Mouse (Mus musculus) embryonic facial prominence, embryonic 14.5 days (tissue): ENCODE data around the gene Crabp1. TPM values are rescaled to one million over a fixed set of nuclear protein-coding genes. Genes with fewer than 3 reads are reported as not detected.

ENCODE experiments used
- ATAC-seq: fragments of 200-750 bp; cut with Nextera tagmentation; 2 replicates; pipeline ENCODE4 v1.8.0; 2017; ENCODE audit warnings: low read depth, moderate number of reproducible peaks, moderate TSS enrichment
- DNase-seq: peaks from one replicate; pipeline ENCODE4 v3.0.0-alpha.2; 2015; ENCODE audit warnings: low spot score
- H3K27ac ChIP-seq: fragments of 300-500 bp; sonication (generic); replicated peaks from 2 replicates; pipeline ENCODE4 v1.5.1; 2014; ENCODE audit warnings: low read depth, mild to moderate bottlenecking, low read length, moderate library complexity
- H3K27me3 ChIP-seq: fragments of 300-500 bp; sonication (generic); replicated peaks from 2 replicates; pipeline ENCODE4 v1.6.1; 2014; ENCODE audit warnings: low read length; ENCODE audit not compliant: control insufficient read depth, insufficient read depth
- H3K36me3 ChIP-seq: fragments of 300-500 bp; sonication (generic); 2 replicates; pipeline ENCODE4 v1.6.1; 2014; ENCODE audit warnings: low read length, mixed read lengths; ENCODE audit not compliant: control insufficient read depth, insufficient read depth
- H3K4me1 ChIP-seq: fragments of 300-500 bp; sonication (generic); 2 replicates; pipeline ENCODE4 v1.6.1; 2014; ENCODE audit warnings: antibody characterized with exemption, low read length; ENCODE audit not compliant: control insufficient read depth, insufficient read depth
- H3K4me2 ChIP-seq: fragments of 300-500 bp; sonication (generic); 2 replicates; pipeline ENCODE4 v1.6.1; 2014; ENCODE audit warnings: low read depth, mild to moderate bottlenecking, low read length, moderate library complexity, mixed read lengths
- H3K4me3 ChIP-seq: fragments of 300-500 bp; sonication (generic); 2 replicates; pipeline ENCODE4 v1.5.1; 2014; ENCODE audit warnings: low read depth, mild to moderate bottlenecking, low read length
- H3K9ac ChIP-seq: fragments of 300-500 bp; sonication (generic); 2 replicates; pipeline ENCODE4 v1.6.1; 2014; ENCODE audit warnings: low read depth, mild to moderate bottlenecking, low read length, moderate library complexity, mixed read lengths
- H3K9me3 ChIP-seq: fragments of 300-500 bp; sonication (generic); 2 replicates; pipeline ENCODE4 v1.6.1; 2016; ENCODE audit warnings: low read length; ENCODE audit not compliant: control insufficient read depth
- WGBS: fragments of 180-500 bp; shearing (Covaris S2); extraction: QIAGEN DNeasy Blood & Tissue Kit; methylation state at CpG from one replicate; pipeline ENCODE4 v1.1.7; 2014; 5-methylcytosine and 5-hydroxymethylcytosine counted together
- polyA plus RNA-seq: library from polyadenylated mRNA; unstranded; fragments of >200 nt; fragmentation: Nextera tagmentation; extraction: Ambion mirVana; gene quantifications from 2 replicates; pipeline ENCODE4 v1.2.1, GENCODE M21; 2014

Gene Crabp1
- polyA plus RNA-seq, 1 experiment from 2014 or later: 389 TPM

DNA sequence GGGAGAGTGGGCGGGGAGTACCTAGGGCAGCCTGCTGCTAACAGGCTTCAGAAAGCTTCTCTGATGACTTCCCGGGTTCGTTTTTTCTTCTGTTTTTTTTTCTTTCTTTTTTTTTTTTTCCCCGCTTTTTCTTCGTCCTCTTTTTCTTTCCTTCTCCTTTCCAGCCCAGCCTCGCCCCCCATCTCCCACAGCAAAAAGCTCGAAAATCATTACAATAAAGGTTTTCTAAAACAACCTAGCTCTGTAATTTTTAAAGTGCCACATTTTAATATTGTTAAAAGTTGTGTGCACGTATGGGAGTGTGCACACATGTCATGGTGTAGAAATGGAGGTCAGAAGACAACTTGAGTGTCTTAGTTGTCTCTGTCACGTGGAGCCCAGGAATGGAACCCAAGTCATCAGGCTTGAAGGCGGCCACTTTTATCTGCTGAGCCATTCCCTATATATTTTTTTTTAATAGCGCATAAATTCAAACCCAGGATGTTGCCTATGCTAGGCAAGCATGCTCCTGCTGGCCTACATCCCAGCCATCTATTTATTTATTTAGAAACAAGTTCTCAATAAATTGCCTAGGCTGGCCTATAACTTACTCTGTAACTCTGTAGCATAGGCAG is 29.8 kb upstream of the Crabp1 start:
- no peaks in the 10 kb centered on the region for H3K9me3 ChIP-seq
- DNase-seq: no peak
- WGBS: 22% methylated on average over 9 of the region's 11 CpGs

DNA sequence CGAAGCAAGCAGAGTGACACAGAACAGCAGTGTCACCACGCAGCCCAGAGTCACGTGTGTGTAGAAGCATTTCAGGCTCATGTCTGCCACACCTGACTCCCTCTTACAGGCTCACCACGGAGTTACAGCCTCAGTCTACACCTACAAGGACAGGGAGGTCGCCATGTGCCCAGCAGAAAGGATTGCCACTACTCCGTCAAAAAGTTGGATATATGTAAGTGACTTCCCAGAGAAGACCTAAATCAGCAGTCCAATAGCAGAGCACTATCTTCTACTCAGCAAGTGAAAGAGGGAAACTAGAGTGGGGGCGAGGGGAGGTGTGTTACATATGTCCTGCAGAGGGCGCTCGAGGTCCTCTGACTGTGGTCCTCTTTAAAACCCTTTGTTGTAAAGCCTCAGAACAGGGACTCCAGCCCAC is 28.3 kb upstream of the Crabp1 start:
- WGBS: 25% methylated on average over 9 of the region's 9 CpGs
- Histone ChIP-seq H3K27ac (no peak overlapping the region), H3K4me2 (no peak overlapping the region)

More for the DNA sequence above, 29.8 kb upstream of the Crabp1 start:
- Histone ChIP-seq H3K4me3 (peak overlapping the region; percentile 82), H3K9ac (peak overlapping the region; percentile 87), H3K4me2 (peak overlapping the region; percentile 74), H3K27me3 (no peaks in the 10 kb centered on the region), H3K4me1 (peaks cover 11% of the 10 kb centered on the region), H3K36me3 (no peaks in the 10 kb centered on the region), H3K27ac (0 out of 2 replicates have a peak overlapping the region, but pooled peaks have one; percentile 41)
- ATAC-seq: no peak

DNA sequence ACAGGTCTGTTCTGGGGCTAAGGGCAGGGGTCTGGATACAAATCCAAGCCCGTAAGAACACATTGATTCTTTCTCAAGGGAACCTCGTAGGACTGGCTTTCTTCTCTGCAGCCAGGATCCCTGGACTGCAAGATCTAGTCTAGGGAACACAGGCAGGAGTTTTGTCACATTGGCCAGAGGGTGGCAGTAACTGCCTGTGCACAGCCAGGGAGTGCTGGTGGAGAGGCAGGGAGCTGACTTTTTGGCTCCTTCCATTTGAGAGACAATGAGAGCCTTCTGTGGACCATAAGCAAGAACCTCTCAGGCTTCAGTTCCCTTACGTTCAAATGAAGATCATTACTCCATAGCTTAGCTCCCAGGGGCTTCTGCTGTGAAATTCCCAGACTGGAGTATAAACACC is 26.2 kb upstream of the Crabp1 start:
- Histone ChIP-seq H3K4me3 (no peak overlapping the region), H3K9ac (no peak overlapping the region), H3K27me3 (no peaks in the 10 kb centered on the region), H3K9me3 (no peaks in the 10 kb centered on the region), H3K4me2 (no peak overlapping the region), H3K27ac (no peak overlapping the region), H3K4me1 (peaks cover 7% of the 10 kb centered on the region), H3K36me3 (no peaks in the 10 kb centered on the region)
- DNase-seq (peak; percentile 91), ATAC-seq (peak; percentile 48; the same call in 1 of the 2 replicates)
- WGBS: 15% methylated on average over 3 of the region's 3 CpGs

More for the DNA sequence above, 28.3 kb upstream of the Crabp1 start:
- ATAC-seq (no peak), DNase-seq (peak; percentile 87)
- Histone ChIP-seq H3K36me3 (no peaks in the 10 kb centered on the region), H3K27me3 (no peaks in the 10 kb centered on the region), H3K9ac (no peak overlapping the region), H3K9me3 (no peaks in the 10 kb centered on the region), H3K4me3 (no peak overlapping the region), H3K4me1 (peaks cover 11% of the 10 kb centered on the region)

DNA sequence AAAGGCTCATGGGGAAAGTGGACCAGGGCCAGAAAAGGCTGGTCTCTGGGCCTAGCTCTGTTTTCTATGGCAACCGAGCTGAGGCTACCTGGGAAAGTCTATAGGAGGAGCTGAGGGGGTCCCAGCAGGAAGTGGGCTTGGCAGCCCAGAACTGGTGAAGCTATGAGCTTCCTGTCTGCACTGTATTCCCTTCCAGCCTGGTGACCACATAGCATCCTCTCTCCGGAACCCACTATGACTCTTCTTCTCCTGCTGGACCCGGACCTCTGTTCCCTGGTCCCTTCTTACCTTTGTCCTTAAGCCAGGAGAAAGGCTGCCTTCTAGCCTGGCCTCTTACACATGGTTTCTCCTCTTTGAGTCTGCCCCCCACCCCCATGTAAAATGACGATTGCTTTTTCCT is 20.7 kb upstream of the Crabp1 start:
- WGBS: 77% methylated on average over 4 of the region's 4 CpGs
- no peaks in the 10 kb centered on the region for H3K9me3 ChIP-seq
- H3K36me3 ChIP-seq: no peaks in the 10 kb centered on the region
- H3K27me3 ChIP-seq: no peaks in the 10 kb centered on the region
- H3K4me3 ChIP-seq: no peak overlapping the region
- H3K4me2 ChIP-seq: no peak overlapping the region
- H3K27ac ChIP-seq: no peak overlapping the region
- DNase-seq (no peak), ATAC-seq (no peak)
- H3K4me1 ChIP-seq: no peaks in the 10 kb centered on the region; the same call in 1 of the 2 replicates
- H3K9ac ChIP-seq: no peak overlapping the region

DNA sequence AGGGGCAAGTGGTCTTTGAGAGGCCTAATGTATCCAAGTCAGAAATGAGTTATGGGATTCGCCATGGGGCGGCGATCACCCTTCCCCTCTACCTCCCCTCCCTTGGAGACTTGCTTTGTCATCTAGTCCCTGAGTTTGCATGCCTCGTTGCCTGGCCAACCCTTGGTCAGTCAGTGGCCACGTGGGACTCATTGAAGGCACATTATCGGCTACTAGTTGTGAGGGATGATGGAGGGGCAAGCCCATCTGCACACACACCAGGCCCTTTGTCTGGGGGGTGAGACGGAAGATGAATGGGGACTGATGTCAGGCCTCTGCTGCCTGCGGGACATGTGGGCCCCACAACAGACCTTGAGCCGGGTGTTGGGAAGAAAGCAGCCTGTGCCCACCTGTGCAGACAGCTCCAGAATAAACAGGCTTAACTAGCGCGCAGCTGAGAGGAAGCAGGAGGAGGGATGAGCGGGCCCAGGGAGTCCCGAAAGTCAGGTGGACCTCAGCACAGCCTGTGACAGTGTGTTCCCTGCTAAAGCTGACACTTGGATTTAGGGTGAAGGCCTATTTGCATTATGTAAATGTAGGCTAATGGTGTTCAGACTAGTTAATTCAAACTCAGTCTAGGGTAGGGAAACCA is 18.7 kb upstream of the Crabp1 start:
- ATAC-seq (no peak), DNase-seq (no peak)
- H3K9me3 ChIP-seq: no peaks in the 10 kb centered on the region
- no peak overlapping the region for H3K9ac ChIP-seq
- H3K36me3 ChIP-seq: no peaks in the 10 kb centered on the region
- no peak overlapping the region for H3K4me3 ChIP-seq
- no peaks in the 10 kb centered on the region; the same call in 1 of the 2 replicates for H3K4me1 ChIP-seq
- H3K27ac ChIP-seq: no peak overlapping the region
- WGBS: 52% methylated on average over 13 of the region's 13 CpGs
- no peak overlapping the region for H3K4me2 ChIP-seq
- H3K27me3 ChIP-seq: no peaks in the 10 kb centered on the region

DNA sequence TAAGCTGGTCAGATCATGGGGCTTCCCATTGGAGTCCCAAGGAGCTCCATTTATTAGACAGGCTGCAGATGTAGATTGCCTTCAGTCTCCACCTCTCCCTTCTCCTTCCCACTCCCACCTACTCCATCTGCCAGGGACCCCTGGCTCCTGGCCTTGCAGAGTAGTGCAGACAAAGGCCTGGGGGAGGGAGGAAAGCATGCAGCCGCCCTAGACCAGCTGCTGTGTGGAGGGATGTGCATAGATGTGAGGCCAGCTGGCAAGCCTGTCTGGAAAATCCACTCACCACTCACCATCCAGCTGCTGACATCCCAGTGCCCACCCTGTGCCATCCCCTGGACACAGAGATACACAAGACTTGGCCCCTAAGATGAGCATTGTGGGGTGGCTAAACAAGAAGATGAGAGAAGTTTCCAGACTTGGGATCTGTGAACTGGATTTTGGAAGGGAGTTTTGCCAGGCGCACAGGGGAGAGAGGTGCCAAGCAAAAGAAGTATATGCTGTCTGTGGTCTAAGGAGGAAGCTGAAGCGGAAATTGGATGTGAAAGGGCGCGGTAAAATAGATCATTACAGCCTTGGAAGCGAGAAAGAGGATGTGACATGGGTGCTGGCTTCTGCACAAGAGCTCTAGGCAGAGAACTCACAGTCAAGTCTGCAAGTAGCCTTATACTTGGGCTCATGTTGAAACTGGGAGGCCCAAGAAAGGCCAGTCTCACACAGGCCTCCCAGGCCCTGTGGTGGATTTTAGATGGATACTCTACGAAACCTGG is 14.2 kb upstream of the Crabp1 start:
- peak; percentile 43 for DNase-seq
- no peaks in the 10 kb centered on the region; the same call in 1 of the 2 replicates for H3K27me3 ChIP-seq
- WGBS: 85% methylated on average over 7 of the region's 7 CpGs

DNA sequence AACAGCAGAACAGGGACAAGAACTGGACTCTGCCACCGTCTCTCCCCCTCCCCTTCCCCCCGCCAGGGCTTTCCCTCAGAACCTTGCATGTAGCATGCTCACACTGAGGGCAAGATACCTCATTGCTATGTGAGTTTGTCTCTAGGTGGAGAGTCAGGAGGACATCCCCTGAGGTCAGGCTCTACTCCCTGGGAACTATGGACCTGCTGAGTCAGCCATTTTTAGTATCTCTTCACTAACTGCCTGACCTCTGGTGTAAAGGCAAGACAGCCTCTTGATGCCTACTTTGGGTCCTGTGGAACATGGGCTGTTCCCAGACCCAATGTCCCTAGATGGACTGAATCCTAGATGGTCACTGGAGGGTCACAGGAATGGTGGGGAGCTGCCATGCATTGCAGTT is 12.9 kb upstream of the Crabp1 start:
- Histone ChIP-seq H3K27ac (no peak overlapping the region), H3K4me2 (no peak overlapping the region), H3K9ac (no peak overlapping the region), H3K27me3 (no peaks in the 10 kb centered on the region; the same call in 1 of the 2 replicates), H3K4me3 (no peak overlapping the region), H3K4me1 (peaks cover 6% of the 10 kb centered on the region; the same call in 1 of the 2 replicates), H3K36me3 (no peaks in the 10 kb centered on the region), H3K9me3 (no peaks in the 10 kb centered on the region)
- ATAC-seq: no peak
- no peak for DNase-seq
- WGBS: 83% methylated on average over 1 of the region's 2 CpGs

More for the DNA sequence above, 14.2 kb upstream of the Crabp1 start:
- no peaks in the 10 kb centered on the region for H3K36me3 ChIP-seq
- no peak overlapping the region for H3K4me2 ChIP-seq
- 0 out of 2 replicates have a peak, but pooled peaks have one; percentile 51 for ATAC-seq
- H3K9me3 ChIP-seq: no peaks in the 10 kb centered on the region
- no peak overlapping the region for H3K4me3 ChIP-seq
- no peak overlapping the region for H3K9ac ChIP-seq
- no peak overlapping the region for H3K27ac ChIP-seq
- H3K4me1 ChIP-seq: peaks cover 6% of the 10 kb centered on the region; the same call in 1 of the 2 replicates

DNA sequence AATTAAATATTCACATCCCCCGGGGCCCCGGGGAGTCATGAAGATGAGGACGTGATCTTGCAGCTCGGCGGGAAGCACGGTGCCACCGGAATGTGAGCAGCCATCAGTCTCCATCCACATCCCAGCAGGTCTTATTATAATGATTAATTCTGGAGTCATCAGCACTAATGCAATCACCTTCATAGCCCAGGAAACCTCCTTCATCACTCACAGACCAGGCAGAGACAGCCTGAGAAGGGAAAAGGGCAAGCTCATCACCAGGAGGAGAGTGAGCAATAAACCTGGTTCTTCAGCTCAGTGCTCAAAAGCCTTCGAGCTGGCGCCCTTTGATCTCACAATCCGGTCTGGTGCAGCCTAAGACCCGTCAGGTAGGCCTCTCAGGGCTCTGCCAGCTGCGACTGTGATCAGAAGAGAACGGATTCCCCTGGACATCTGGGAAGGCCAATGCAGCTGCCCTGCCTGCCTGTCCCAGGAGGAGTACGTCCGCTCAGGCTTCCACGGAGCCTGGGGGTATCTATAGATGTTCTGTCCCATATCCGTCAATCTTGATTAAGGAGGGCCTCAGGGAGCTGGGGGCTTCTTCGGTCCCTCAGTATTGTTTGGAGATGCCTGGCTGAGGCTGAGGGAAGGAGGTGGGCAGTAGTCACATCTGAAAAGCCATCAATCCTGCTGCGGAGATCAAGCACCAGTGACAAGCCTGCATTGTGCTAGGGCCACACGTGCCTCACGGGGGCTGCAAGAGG is 12.2 kb upstream of the Crabp1 start:
- ATAC-seq: peak; percentile 44; the same call in 1 of the 2 replicates
- H3K9me3 ChIP-seq: no peaks in the 10 kb centered on the region
- no peak overlapping the region for H3K4me2 ChIP-seq
- H3K9ac ChIP-seq: 0 out of 2 replicates have a peak overlapping the region, but pooled peaks have one; percentile 5
- no peak overlapping the region for H3K4me3 ChIP-seq
- DNase-seq: no peak
- peaks cover 6% of the 10 kb centered on the region; the same call in 1 of the 2 replicates for H3K4me1 ChIP-seq
- WGBS: 36% methylated on average over 21 of the region's 21 CpGs
- H3K27me3 ChIP-seq: no peaks in the 10 kb centered on the region; the same call in 1 of the 2 replicates
- no peak overlapping the region for H3K27ac ChIP-seq
- H3K36me3 ChIP-seq: no peaks in the 10 kb centered on the region
